Mouse (Mus musculus) stomach, adult 2 months (tissue): ENCODE results near the gene Tanc2. TPM values are rescaled to one million over a fixed set of nuclear protein-coding genes. Genes with fewer than 3 reads are reported as not detected.

Source experiments
- polyA plus RNA-seq: library from polyadenylated mRNA; depleted of rRNA; stranded (reverse); fragments of >200 nt; gene quantifications from 2 replicates; pipeline ENCODE4 v1.2.3, GENCODE M21; 2012; rRNA removed

Tanc2 gene
- 0.76 and 0.98 TPM in 2 replicates for polyA plus RNA-seq

DNA sequence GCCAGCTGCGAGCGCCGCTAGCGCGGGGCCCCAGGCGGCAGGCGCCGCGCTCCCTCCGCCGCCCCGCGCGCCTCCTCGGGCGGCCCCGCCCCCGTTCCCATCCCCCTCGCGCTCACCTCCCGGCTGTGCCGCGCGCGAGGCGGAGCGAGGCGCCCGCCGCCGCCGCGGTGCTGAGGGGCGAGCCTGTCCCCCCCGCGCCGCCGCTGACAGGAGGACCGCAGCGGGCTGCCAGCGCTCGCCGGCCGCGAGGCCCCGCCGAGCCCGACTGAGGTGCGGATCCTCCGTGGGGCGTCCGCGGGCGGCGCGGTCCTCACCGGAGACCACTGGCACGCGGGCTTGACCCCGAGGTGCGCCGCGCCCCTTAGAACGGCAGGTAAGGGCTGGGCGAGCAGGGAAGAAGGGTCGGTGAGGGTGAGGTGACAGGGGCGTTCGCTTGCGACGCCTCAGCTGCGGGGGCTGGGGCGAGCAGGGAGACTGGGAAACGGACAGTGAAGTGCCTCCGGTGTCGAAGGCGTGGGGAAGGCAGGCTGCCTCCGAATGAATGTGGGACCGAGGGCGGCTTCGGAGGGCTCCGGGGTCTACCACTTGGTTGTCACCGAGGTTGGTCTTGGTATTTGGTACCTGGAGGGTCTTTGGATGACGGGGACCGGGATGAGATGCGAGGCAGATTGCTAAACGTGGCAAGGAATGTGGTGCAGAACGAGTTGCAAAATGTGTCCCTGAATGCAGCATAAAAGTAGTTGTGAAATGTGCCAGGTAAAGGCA is at the start of gene Tanc2:
Gene Tanc2, plus strand, starts transcription at position 110 of the 765 bp plus-strand sequence.

DNA sequence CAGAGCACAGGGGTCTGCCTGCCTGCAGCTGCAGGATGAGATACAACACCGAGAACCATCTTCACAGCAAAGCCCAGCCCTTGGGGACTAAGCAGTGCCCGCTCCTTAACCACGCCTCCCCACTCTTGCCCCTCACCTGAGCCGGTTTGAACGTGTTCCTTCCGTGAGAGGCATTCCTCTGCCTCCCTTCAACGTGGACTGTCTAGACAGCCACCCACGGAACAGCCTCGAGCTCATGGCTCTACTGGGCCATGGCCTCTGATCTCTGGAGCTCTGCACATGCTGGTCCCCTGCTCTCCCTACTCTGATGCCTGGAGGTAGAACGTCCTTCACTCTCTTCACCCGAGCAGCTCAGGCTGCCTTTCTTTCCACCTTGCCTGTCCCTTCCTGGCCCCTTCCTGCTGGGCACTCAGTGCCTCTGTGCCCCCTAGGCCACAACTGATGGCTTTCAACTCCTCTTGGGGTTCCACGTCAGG is 363.2 kb downstream of the Tanc2 start, which contains the start of gene Cyb561:
Gene Cyb561, minus strand, starts transcription at position 426 of the 476 bp plus-strand sequence.

DNA sequence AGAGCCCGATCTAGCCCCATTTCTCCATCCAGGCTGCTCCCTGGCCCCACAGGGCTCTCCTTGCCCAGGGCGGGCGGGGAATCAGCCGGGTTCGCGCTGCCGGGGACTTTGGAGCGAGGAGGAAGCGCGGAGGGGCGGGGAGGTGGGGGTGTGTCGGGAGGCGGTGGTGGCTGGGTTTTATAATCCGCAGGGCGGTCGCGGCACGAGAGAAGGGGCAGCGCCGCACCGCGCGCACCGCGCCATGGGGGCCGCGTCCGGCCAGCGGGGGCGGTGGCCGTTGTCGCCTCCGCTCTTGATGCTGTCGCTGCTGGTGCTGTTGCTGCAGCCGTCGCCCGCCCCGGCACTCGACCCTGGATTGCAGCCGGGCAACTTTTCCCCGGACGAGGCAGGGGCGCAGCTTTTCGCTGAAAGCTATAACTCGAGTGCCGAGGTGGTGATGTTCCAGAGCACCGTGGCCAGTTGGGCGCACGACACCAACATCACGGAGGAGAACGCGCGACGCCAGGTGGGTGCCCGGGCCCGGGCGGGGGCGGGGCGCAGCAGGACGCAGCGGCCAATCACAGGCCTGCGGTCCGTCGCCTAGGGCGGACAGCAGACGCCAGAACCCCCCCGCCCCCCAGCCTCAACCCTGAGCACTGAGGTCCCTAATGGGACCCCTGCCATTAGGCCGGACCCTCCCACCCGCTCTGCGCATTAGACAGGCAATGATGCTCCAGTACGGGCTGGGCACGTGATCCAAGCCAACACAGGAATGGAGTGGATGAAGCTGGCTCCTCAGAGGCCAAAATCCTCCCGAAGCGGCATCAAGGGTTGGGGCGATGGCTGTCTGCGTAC is 378.2 kb downstream of the Tanc2 start, which contains the start of gene Ace:
Gene Ace, plus strand, starts transcription at position 205 of the 834 bp plus-strand sequence.

Other genes starting within 250 kb of the Tanc2 start
- gene March10, start 133.3 kb upstream of the Tanc2 start, polyA plus RNA-seq: not detected in 2 replicates